Comparison of ENCODE assay signal across 9 mouse cellular contexts in the genomic region with DNA sequence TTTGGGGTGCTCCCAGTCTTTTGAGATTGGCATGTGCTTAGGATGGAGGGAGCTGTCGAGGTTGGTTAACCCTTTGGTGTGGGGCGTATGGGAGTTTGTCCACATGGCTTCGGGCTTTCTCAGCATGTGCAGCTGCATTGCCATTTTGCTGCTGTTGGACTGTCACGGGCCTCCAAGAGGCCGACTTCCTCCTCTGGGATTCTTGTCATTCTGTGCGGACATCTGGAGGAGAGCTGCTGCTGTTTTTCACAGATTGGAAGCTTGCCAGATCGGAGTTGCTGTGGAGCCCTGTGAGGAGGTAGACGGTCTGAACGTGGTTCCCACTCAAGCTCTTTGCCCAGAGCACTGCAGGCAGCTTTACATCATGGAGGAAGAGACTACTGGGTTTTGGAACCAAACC. TPM values are rescaled to one million over a fixed set of nuclear protein-coding genes. Genes with fewer than 3 reads are reported as not detected.
A peak's percentile ranks its signal among the peaks of the same experiment; 100 is the strongest.
DNase-seq lines count a peak whose midpoint lies in the region; ATAC-seq and TF ChIP-seq lines count a peak whose summit lies in the region.
"Had no signal": no experiment of that assay in that cellular context is flagged by ENCODE, and none has a peak within 500 bp of the region (broad histone marks: within the 10 kb centered on the region; RNA-seq: fewer than 3 reads in every experiment).

No protein-coding gene starts in this region.

- peak; percentile 13 for DNase-seq in gastrocnemius, postnatal 14 days
- DNase-seq in gastrocnemius, adult 8-10 months (ENCODE audit: low spot score in 2 of 2) = no peak
- no peak for DNase-seq in limb, embryonic 10.5 days (ENCODE audit: low spot score)
- peak; percentile 78 for DNase-seq in embryonic facial prominence, embryonic 14.5 days (ENCODE audit: low spot score)
- DNase-seq in hindbrain, postnatal 0 days (ENCODE audit: low spot score) = peak; percentile 60
- DNase-seq in layer of hippocampus, adult 11-12 months (ENCODE audit: low spot score) = no peak
- DNase-seq: liver, embryonic 13.5 days; right cerebral cortex, postnatal 25 days had no signal

- intact Hi-C loops in gastrocnemius, postnatal 14 days (cut with DNase I; ENCODE audit: low total_unique reads) = no loop called here

- peaks cover 41% of the 10 kb centered on the region for H3K4me1 ChIP-seq in limb, embryonic 12.5 days (replicated peaks)
- H3K4me1 ChIP-seq in limb, embryonic 10.5 days = peaks cover 20% of the 10 kb centered on the region
- peaks cover 30% of the 10 kb centered on the region for H3K4me1 ChIP-seq in embryonic facial prominence, embryonic 14.5 days (ENCODE audit: control insufficient read depth, insufficient read depth, low read length)
- peaks cover 13% of the 10 kb centered on the region for H3K4me1 ChIP-seq in hindbrain, postnatal 0 days (ENCODE audit: insufficient read depth, low read length)

- H3K9me3 ChIP-seq in limb, embryonic 12.5 days = no peaks in the 10 kb centered on the region
- no peaks in the 10 kb centered on the region for H3K9me3 ChIP-seq in limb, embryonic 10.5 days (replicated peaks)
- no peaks in the 10 kb centered on the region for H3K9me3 ChIP-seq in embryonic facial prominence, embryonic 14.5 days (ENCODE audit: control insufficient read depth, low read length)
- no peaks in the 10 kb centered on the region for H3K9me3 ChIP-seq in hindbrain, postnatal 0 days (ENCODE audit: low read length)
- H3K9me3 ChIP-seq: liver, embryonic 13.5 days had no signal

- H3K9ac ChIP-seq in limb, embryonic 12.5 days (replicated peaks) = no peak overlapping the region
- H3K9ac ChIP-seq in embryonic facial prominence, embryonic 14.5 days (ENCODE audit: low read depth, low read length) = no peak overlapping the region
- H3K9ac ChIP-seq in hindbrain, postnatal 0 days (replicated peaks; ENCODE audit: low read length) = no peak overlapping the region
- H3K9ac ChIP-seq: liver, embryonic 13.5 days had no signal

- H3K27ac ChIP-seq in limb, embryonic 12.5 days = peak overlapping the region; percentile 14; the same call in 1 of the 2 replicates
- no peak overlapping the region for H3K27ac ChIP-seq in limb, embryonic 10.5 days
- 0 out of 2 replicates have a peak overlapping the region, but pooled peaks have one; percentile 15 for H3K27ac ChIP-seq in embryonic facial prominence, embryonic 14.5 days (replicated peaks; ENCODE audit: low read depth, low read length)
- no peak overlapping the region for H3K27ac ChIP-seq in hindbrain, postnatal 0 days
- H3K27ac ChIP-seq: liver, embryonic 13.5 days had no signal

- 0 out of 2 replicates have a peak, but pooled peaks cover under 1% of the 10 kb centered on the region for H3K27me3 ChIP-seq in limb, embryonic 12.5 days
- H3K27me3 ChIP-seq in limb, embryonic 10.5 days (ENCODE audit: low read depth, poor library complexity, severe bottlenecking) = no peaks in the 10 kb centered on the region
- H3K27me3 ChIP-seq in embryonic facial prominence, embryonic 14.5 days (replicated peaks; ENCODE audit: control insufficient read depth, insufficient read depth, low read length) = no peaks in the 10 kb centered on the region
- H3K27me3 ChIP-seq in hindbrain, postnatal 0 days (ENCODE audit: insufficient read depth, low read length) = no peaks in the 10 kb centered on the region

- H3K4me3 ChIP-seq in limb, embryonic 12.5 days (replicated peaks) = no peak overlapping the region
- H3K4me3 ChIP-seq in limb, embryonic 10.5 days = no peak overlapping the region
- no peak overlapping the region for H3K4me3 ChIP-seq in embryonic facial prominence, embryonic 14.5 days (ENCODE audit: low read depth, low read length)
- H3K4me3 ChIP-seq in hindbrain, postnatal 0 days (ENCODE audit: low read length) = no peak overlapping the region
- H3K4me3 ChIP-seq: liver, embryonic 13.5 days had no signal

- peaks cover 11% of the 10 kb centered on the region; the same call in 1 of the 2 replicates for H3K36me3 ChIP-seq in limb, embryonic 12.5 days
- H3K36me3 ChIP-seq in limb, embryonic 10.5 days = peaks cover 22% of the 10 kb centered on the region
- H3K36me3 ChIP-seq in embryonic facial prominence, embryonic 14.5 days (ENCODE audit: control insufficient read depth, insufficient read depth, low read length) = no peaks in the 10 kb centered on the region
- H3K36me3 ChIP-seq in hindbrain, postnatal 0 days (ENCODE audit: insufficient read depth, low read length) = no peaks in the 10 kb centered on the region
- H3K36me3 ChIP-seq: liver, embryonic 13.5 days had no signal

- H3K4me2 ChIP-seq in limb, embryonic 12.5 days = no peak overlapping the region; the same call in 1 of the 2 replicates
- peak overlapping the region; percentile 23; the same call in 1 of the 2 replicates for H3K4me2 ChIP-seq in embryonic facial prominence, embryonic 14.5 days (ENCODE audit: low read depth, low read length)
- H3K4me2 ChIP-seq in hindbrain, postnatal 0 days (ENCODE audit: low read depth, low read length) = no peak overlapping the region
- H3K4me2 ChIP-seq: liver, embryonic 13.5 days had no signal

- no peak for ATAC-seq in limb, embryonic 12.5 days (ENCODE audit: insufficient number of reproducible peaks, insufficient read depth, low FRiP score, low TSS enrichment, low read depth)
- no peak for ATAC-seq in embryonic facial prominence, embryonic 14.5 days (ENCODE audit: low read depth)
- no peak for ATAC-seq in hindbrain, postnatal 0 days

- 48% methylated on average over 9 of the region's 9 CpGs for WGBS in limb, embryonic 12.5 days
- 80% methylated on average over 9 of the region's 9 CpGs for WGBS in limb, embryonic 10.5 days
- 21% methylated on average over 9 of the region's 9 CpGs for WGBS in embryonic facial prominence, embryonic 14.5 days
- 28% methylated on average over 9 of the region's 9 CpGs for WGBS in hindbrain, postnatal 0 days

- no peak for TF ChIP-seq CTCF in hindbrain, postnatal 0 days (IDR thresholded peaks at IDR 0.05; ENCODE audit: low read depth)

RNA-seq across cellular contexts. Expression of a gene that starts 4.8 kb away (rescaled TPM):
- total RNA-seq in gastrocnemius, postnatal 14 days (2021) = 1 to 10 TPM; 8.0 to 8.5 TPM
- 1 to 10 TPM; 3.0 to 3.5 (median 3.3) TPM for total RNA-seq in gastrocnemius, adult 8-10 months (2022)
- 22.9 and 23.1 TPM in 2 replicates for polyA plus RNA-seq in limb, embryonic 12.5 days (2016; fragmentation: Nextera tagmentation; extraction: Ambion mirVana)
- polyA plus RNA-seq in limb, embryonic 10.5 days (2016; fragmentation: Nextera tagmentation; extraction: Ambion mirVana) = 15.0 and 17.6 TPM in 2 replicates
- polyA plus RNA-seq in embryonic facial prominence, embryonic 14.5 days (2014; fragmentation: Nextera tagmentation; extraction: Ambion mirVana) = 14.9 and 16.7 TPM in 2 replicates
- total RNA-seq in hindbrain, postnatal 0 days (2014; rRNA removed) = 11.7 and 14.2 TPM in 2 replicates
- 27.6 and 27.7 TPM in 2 replicates for polyA plus RNA-seq in hindbrain, postnatal 0 days (2015; fragmentation: Nextera tagmentation; extraction: Ambion mirVana)

Comparison
In these comparisons a context has a peak if more than half of its experiments do, and no peak if none do; other contexts are left out.
1. DNase-seq: peak in gastrocnemius, postnatal 14 days (single experiment), embryonic facial prominence, embryonic 14.5 days (single experiment) and hindbrain, postnatal 0 days (single experiment); none in gastrocnemius, adult 8-10 months (0 of 2), limb, embryonic 10.5 days (single experiment) and layer of hippocampus, adult 11-12 months (single experiment).
2. H3K27ac ChIP-seq: peak in limb, embryonic 12.5 days (single experiment) and embryonic facial prominence, embryonic 14.5 days (single experiment); none in limb, embryonic 10.5 days (single experiment) and hindbrain, postnatal 0 days (single experiment).